Mouse (Mus musculus): Measurements from ENCODE around the gene Galntl5. TPM values are rescaled to one million over a fixed set of nuclear protein-coding genes. Genes with fewer than 3 reads are reported as not detected.
"Not testable (repeated sequence)": the region's sequence is repeated elsewhere in the genome, so short reads cannot be mapped to it uniquely, and the experiment has no call there.

Galntl5 gene
- total and polyA plus RNA-seq, 2 experiments from 2014 or later = not detected

DNA sequence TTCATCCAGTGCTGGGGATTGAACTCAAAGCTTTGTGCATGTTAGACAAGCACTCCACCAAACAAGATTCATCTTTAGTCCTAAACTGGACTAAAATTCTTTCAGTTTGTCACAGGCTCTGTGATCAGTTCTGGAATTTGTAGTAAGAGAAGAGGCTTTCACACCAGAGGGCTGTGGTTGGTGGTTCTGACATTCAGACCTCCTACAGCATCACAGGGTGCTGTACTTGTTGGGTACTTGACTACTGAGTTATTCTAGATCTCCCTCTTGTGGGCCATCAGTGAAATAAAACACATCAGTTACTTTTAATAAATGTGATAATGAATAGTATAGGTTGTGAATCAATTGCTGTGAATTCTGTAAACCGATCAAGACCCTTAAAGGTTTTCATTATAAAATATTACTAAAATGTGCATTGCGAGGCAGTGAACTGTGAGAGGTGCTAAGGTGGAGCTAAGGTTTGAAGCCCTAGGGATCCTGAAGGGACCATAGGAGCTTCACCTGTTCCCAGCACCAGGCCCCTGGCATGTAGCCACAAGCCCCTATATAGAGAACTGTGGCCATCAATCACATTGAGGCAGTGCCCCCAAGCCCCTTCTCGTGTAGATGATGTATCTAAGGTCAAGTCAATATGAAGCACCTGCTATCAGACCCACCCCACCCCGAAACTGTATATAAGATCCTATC is 16.0 kb upstream of the Galntl5 start:
- no peak for ATAC-seq (ENCODE audit: low FRiP score)
- 85% methylated on average over 4 of the region's 4 CpGs for WGBS
- no peak overlapping the region for H3K4me2 ChIP-seq (ENCODE audit: low read depth, low read length, poor library complexity, severe bottlenecking)
- no peaks in the 10 kb centered on the region for H3K4me1 ChIP-seq (ENCODE audit: insufficient read depth, low read length)
- no peak overlapping the region for H3K4me3 ChIP-seq (ENCODE audit: low read depth, low read length)
- no peaks in the 10 kb centered on the region for H3K36me3 ChIP-seq (ENCODE audit: insufficient read depth, low read length)
- H3K27ac ChIP-seq (ENCODE audit: low read depth, low read length) = no peak overlapping the region
- H3K27me3 ChIP-seq (ENCODE audit: insufficient read depth, low read length) = no peaks in the 10 kb centered on the region
- peak; percentile 21 for DNase-seq (ENCODE audit: low spot score)
- H3K9ac ChIP-seq (replicated peaks; ENCODE audit: low read length, poor library complexity, severe bottlenecking) = no peak overlapping the region
- H3K9me3 ChIP-seq (ENCODE audit: low read length) = no peaks in the 10 kb centered on the region
- peak; percentile 59 for TF ChIP-seq CTCF (IDR thresholded peaks at IDR 0.05)

DNA sequence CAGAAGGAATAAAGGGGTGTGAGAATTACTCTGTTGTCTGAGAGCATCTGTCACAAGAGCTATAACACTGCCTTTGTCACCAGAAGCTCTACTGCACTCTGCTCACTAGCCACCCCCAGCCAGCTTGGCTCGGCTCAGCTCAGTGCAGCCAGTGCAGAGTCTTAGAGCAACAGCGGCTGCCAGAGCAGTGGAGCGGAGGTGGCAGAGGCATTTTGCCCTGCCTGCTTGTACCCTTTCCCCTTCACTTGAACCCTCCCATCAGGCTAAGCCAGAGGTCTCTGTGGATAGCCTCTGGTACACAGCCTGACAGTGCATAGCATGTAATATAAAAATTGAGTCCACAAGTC is 15.5 kb upstream of the Galntl5 start:
- ATAC-seq (ENCODE audit: low FRiP score) = no peak
- H3K36me3 ChIP-seq (ENCODE audit: insufficient read depth, low read length) = no peaks in the 10 kb centered on the region
- H3K4me3 ChIP-seq (ENCODE audit: low read depth, low read length) = no peak overlapping the region
- DNase-seq (ENCODE audit: low spot score) = peak; percentile 17
- H3K4me1 ChIP-seq (ENCODE audit: insufficient read depth, low read length) = no peaks in the 10 kb centered on the region
- WGBS = 84% methylated on average over 3 of the region's 3 CpGs
- H3K27me3 ChIP-seq (ENCODE audit: insufficient read depth, low read length) = no peaks in the 10 kb centered on the region
- H3K27ac ChIP-seq (ENCODE audit: low read depth, low read length) = no peak overlapping the region
- no peak for TF ChIP-seq CTCF (IDR thresholded peaks at IDR 0.05)
- no peak overlapping the region for H3K9ac ChIP-seq (replicated peaks; ENCODE audit: low read length, poor library complexity, severe bottlenecking)
- H3K4me2 ChIP-seq (ENCODE audit: low read depth, low read length, poor library complexity, severe bottlenecking) = no peak overlapping the region
- H3K9me3 ChIP-seq (ENCODE audit: low read length) = no peaks in the 10 kb centered on the region

- H3K9me3 ChIP-seq (ENCODE audit: low read length) = no peaks in the 10 kb centered on the region
- no peak for TF ChIP-seq CTCF (IDR thresholded peaks at IDR 0.05)
- H3K9ac ChIP-seq (replicated peaks; ENCODE audit: low read length, poor library complexity, severe bottlenecking) = no peak overlapping the region
- no peak overlapping the region for H3K4me2 ChIP-seq (ENCODE audit: low read depth, low read length, poor library complexity, severe bottlenecking)
- DNase-seq (ENCODE audit: low spot score) (no peak), ATAC-seq (ENCODE audit: low FRiP score) (no peak)
- no peak overlapping the region for H3K27ac ChIP-seq (ENCODE audit: low read depth, low read length)
- H3K36me3 ChIP-seq (ENCODE audit: insufficient read depth, low read length) = no peaks in the 10 kb centered on the region
- no peaks in the 10 kb centered on the region for H3K4me1 ChIP-seq (ENCODE audit: insufficient read depth, low read length)
- H3K4me3 ChIP-seq (ENCODE audit: low read depth, low read length) = no peak overlapping the region
- 81% methylated on average over 4 of the region's 4 CpGs for WGBS
- no peaks in the 10 kb centered on the region for H3K27me3 ChIP-seq (ENCODE audit: insufficient read depth, low read length)
Measured at GRCm38 (mm10) chr5:25166665-25167064, 14.6 kb upstream of the Galntl5 start.

GRCm38 (mm10) chr5:25177937-25178336 is 3.3 kb upstream of the Galntl5 start:
- not testable (repeated sequence) for H3K27me3 ChIP-seq (ENCODE audit: insufficient read depth, low read length); H3K9ac ChIP-seq (replicated peaks; ENCODE audit: low read length, poor library complexity, severe bottlenecking); ATAC-seq (ENCODE audit: low FRiP score); H3K9me3 ChIP-seq (ENCODE audit: low read length); H3K4me1 ChIP-seq (ENCODE audit: insufficient read depth, low read length); H3K27ac ChIP-seq (ENCODE audit: low read depth, low read length); H3K4me3 ChIP-seq (ENCODE audit: low read depth, low read length); DNase-seq (ENCODE audit: low spot score); H3K36me3 ChIP-seq (ENCODE audit: insufficient read depth, low read length); H3K4me2 ChIP-seq (ENCODE audit: low read depth, low read length, poor library complexity, severe bottlenecking)
- WGBS = 92% methylated on average over 5 of the region's 5 CpGs

- H3K4me1 ChIP-seq (ENCODE audit: insufficient read depth, low read length); H3K4me3 ChIP-seq (ENCODE audit: low read depth, low read length); H3K9ac ChIP-seq (replicated peaks; ENCODE audit: low read length, poor library complexity, severe bottlenecking); H3K9me3 ChIP-seq (ENCODE audit: low read length); ATAC-seq (ENCODE audit: low FRiP score); H3K4me2 ChIP-seq (ENCODE audit: low read depth, low read length, poor library complexity, severe bottlenecking); H3K27me3 ChIP-seq (ENCODE audit: insufficient read depth, low read length); DNase-seq (ENCODE audit: low spot score); H3K27ac ChIP-seq (ENCODE audit: low read depth, low read length); H3K36me3 ChIP-seq (ENCODE audit: insufficient read depth, low read length): not testable (repeated sequence)
- 93% methylated on average over 4 of the region's 4 CpGs for WGBS
Measured at GRCm38 (mm10) chr5:25178543-25178942, 2.7 kb upstream of the Galntl5 start.

DNA sequence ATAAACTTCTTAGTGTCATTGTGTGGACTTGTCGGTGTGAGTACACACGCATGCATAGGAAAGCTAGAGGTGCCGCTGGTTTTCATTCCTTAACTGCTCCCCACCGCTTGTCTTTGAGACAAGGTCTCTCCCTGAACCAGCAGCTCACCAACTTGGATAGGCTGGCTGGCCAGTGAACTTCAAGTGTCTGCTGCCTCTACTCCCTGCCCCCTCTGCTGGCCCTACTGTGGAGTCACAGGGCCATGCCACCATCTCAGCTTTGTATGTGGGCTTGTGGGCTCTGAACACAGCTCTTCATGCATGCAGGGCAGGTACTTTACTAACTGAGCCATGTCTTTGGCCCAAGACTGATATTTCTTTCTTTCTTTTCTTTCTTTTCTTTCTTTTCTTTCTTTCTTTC is 2.0 kb upstream of the Galntl5 start:
- WGBS = 97% methylated on average over 4 of the region's 4 CpGs
- ATAC-seq (ENCODE audit: low FRiP score) (no peak), DNase-seq (ENCODE audit: low spot score) (no peak)
- Histone ChIP-seq H3K9ac (replicated peaks; ENCODE audit: low read length, poor library complexity, severe bottlenecking) (no peak overlapping the region), H3K36me3 (ENCODE audit: insufficient read depth, low read length) (no peaks in the 10 kb centered on the region), H3K9me3 (ENCODE audit: low read length) (no peaks in the 10 kb centered on the region), H3K4me1 (ENCODE audit: insufficient read depth, low read length) (no peaks in the 10 kb centered on the region), H3K4me3 (ENCODE audit: low read depth, low read length) (no peak overlapping the region), H3K27ac (ENCODE audit: low read depth, low read length) (no peak overlapping the region), H3K4me2 (ENCODE audit: low read depth, low read length, poor library complexity, severe bottlenecking) (no peak overlapping the region), H3K27me3 (ENCODE audit: insufficient read depth, low read length) (no peaks in the 10 kb centered on the region)
- TF ChIP-seq CTCF (IDR thresholded peaks at IDR 0.05) = no peak
